Mouse (Mus musculus): ENCODE measurements around the gene Cdkn2d. TPM values are rescaled to one million over a fixed set of nuclear protein-coding genes. Genes with fewer than 3 reads are reported as not detected.

The Cdkn2d gene
- polyA plus RNA-seq, 2 experiments = 74.4 to 116 TPM

- ATAC-seq (ENCODE audit: insufficient read depth) (no peak), DNase-seq (ENCODE audit: low read depth in 3 of 3, low spot score in 3 of 3) (no peak)
- no peak for TF ChIP-seq CTCF (IDR thresholded peaks at IDR 0.05; ENCODE audit: low read depth)
- no peak for TF ChIP-seq EP300 (IDR thresholded peaks at IDR 0.05; ENCODE audit: low read depth)
- Histone ChIP-seq H3K27ac (no peak overlapping the region), H3K36me3 (replicated peaks; ENCODE audit: control insufficient read depth, insufficient read depth, low read depth) (no peaks in the 10 kb centered on the region), H3K4me2 (ENCODE audit: low read depth) (no peak overlapping the region), H3K9ac (replicated peaks) (no peak overlapping the region), H3K4me1 (replicated peaks; ENCODE audit: control insufficient read depth in 2 of 2, insufficient read depth in 2 of 2, low read length in 1 of 2) (peaks cover 22 to 41% of the 10 kb centered on the region in 2 experiments), H3K9me3 (ENCODE audit: control insufficient read depth, low read length) (no peaks in the 10 kb centered on the region), H3K27me3 (ENCODE audit: control insufficient read depth, insufficient read depth, low read length) (no peaks in the 10 kb centered on the region), H3K4me3 (ENCODE audit: insufficient read depth in 1 of 2, low read depth in 2 of 2, low read length in 2 of 2) (no peak overlapping the region)
- 56% methylated on average over 6 of the region's 6 CpGs for WGBS (ENCODE audit: insufficient replicate concordance)
These were observed 27.6 kb upstream of the Cdkn2d start for GRCm38 (mm10) chr9:21318792-21319191.

GRCm38 (mm10) chr9:21316696-21317095, 25.5 kb upstream of the Cdkn2d start:
- ATAC-seq (ENCODE audit: insufficient read depth) (no peak), DNase-seq (ENCODE audit: low read depth in 3 of 3, low spot score in 3 of 3) (no peak)
- H3K27me3 ChIP-seq (ENCODE audit: control insufficient read depth, insufficient read depth, low read length) = peaks cover 10% of the 10 kb centered on the region
- H3K9ac ChIP-seq (replicated peaks) = no peak overlapping the region
- no peak for TF ChIP-seq EP300 (IDR thresholded peaks at IDR 0.05; ENCODE audit: low read depth)
- TF ChIP-seq CTCF (IDR thresholded peaks at IDR 0.05; ENCODE audit: low read depth) = no peak
- H3K4me2 ChIP-seq (ENCODE audit: low read depth) = no peak overlapping the region
- H3K4me1 ChIP-seq (replicated peaks; ENCODE audit: control insufficient read depth in 2 of 2, insufficient read depth in 2 of 2, low read length in 1 of 2) = peaks cover 16 to 38% of the 10 kb centered on the region in 2 experiments
- H3K36me3 ChIP-seq (replicated peaks; ENCODE audit: control insufficient read depth, insufficient read depth, low read depth) = no peaks in the 10 kb centered on the region
- WGBS (ENCODE audit: insufficient replicate concordance) = 47% methylated on average over 7 of the region's 7 CpGs
- no peak overlapping the region for H3K27ac ChIP-seq
- no peaks in the 10 kb centered on the region for H3K9me3 ChIP-seq (ENCODE audit: control insufficient read depth, low read length)
- no peak overlapping the region for H3K4me3 ChIP-seq (ENCODE audit: insufficient read depth in 1 of 2, low read depth in 2 of 2, low read length in 2 of 2)

GRCm38 (mm10) chr9:21315421-21315820, 24.2 kb upstream of the Cdkn2d start:
- Histone ChIP-seq H3K4me1 (replicated peaks; ENCODE audit: control insufficient read depth in 2 of 2, insufficient read depth in 2 of 2, low read length in 1 of 2) (peaks cover 12 to 32% of the 10 kb centered on the region in 2 experiments), H3K4me3 (ENCODE audit: insufficient read depth in 1 of 2, low read depth in 2 of 2, low read length in 2 of 2) (no peak overlapping the region), H3K27me3 (ENCODE audit: control insufficient read depth, insufficient read depth, low read length) (peaks cover 13% of the 10 kb centered on the region), H3K9ac (replicated peaks) (no peak overlapping the region), H3K4me2 (ENCODE audit: low read depth) (no peak overlapping the region), H3K36me3 (replicated peaks; ENCODE audit: control insufficient read depth, insufficient read depth, low read depth) (no peaks in the 10 kb centered on the region), H3K9me3 (ENCODE audit: control insufficient read depth, low read length) (no peaks in the 10 kb centered on the region), H3K27ac (no peak overlapping the region)
- DNase-seq (ENCODE audit: low read depth in 3 of 3, low spot score in 3 of 3) (no peak), ATAC-seq (ENCODE audit: insufficient read depth) (no peak)
- 56% methylated on average over 5 of the region's 5 CpGs for WGBS (ENCODE audit: insufficient replicate concordance)
- TF ChIP-seq EP300 (IDR thresholded peaks at IDR 0.05; ENCODE audit: low read depth) = no peak
- TF ChIP-seq CTCF (IDR thresholded peaks at IDR 0.05; ENCODE audit: low read depth) = no peak

GRCm38 (mm10) chr9:21314367-21315140, 23.3 kb upstream of the Cdkn2d start:
- DNase-seq (ENCODE audit: low read depth in 3 of 3, low spot score in 3 of 3) (peak in 1 of 3 experiments; percentile 56), ATAC-seq (ENCODE audit: insufficient read depth) (peak; percentile 66)
- TF ChIP-seq EP300 (IDR thresholded peaks at IDR 0.05; ENCODE audit: low read depth) = peak; percentile 63
- no peak for TF ChIP-seq CTCF (IDR thresholded peaks at IDR 0.05; ENCODE audit: low read depth)
- Histone ChIP-seq H3K27me3 (ENCODE audit: control insufficient read depth, insufficient read depth, low read length) (peaks cover 13% of the 10 kb centered on the region), H3K4me3 (ENCODE audit: insufficient read depth in 1 of 2, low read depth in 2 of 2, low read length in 2 of 2) (no peak overlapping the region), H3K9ac (replicated peaks) (0 out of 2 replicates have a peak overlapping the region, but pooled peaks have one; percentile 9), H3K4me2 (ENCODE audit: low read depth) (peak overlapping the region; percentile 39; the same call in 1 of the 2 replicates), H3K4me1 (replicated peaks; ENCODE audit: control insufficient read depth in 2 of 2, insufficient read depth in 2 of 2, low read length in 1 of 2) (peaks cover 8 to 28% of the 10 kb centered on the region in 2 experiments), H3K36me3 (replicated peaks; ENCODE audit: control insufficient read depth, insufficient read depth, low read depth) (no peaks in the 10 kb centered on the region), H3K9me3 (ENCODE audit: control insufficient read depth, low read length) (no peaks in the 10 kb centered on the region), H3K27ac (peak overlapping the region; percentile 57)
- WGBS (ENCODE audit: insufficient replicate concordance) = 40% methylated on average over 9 of the region's 9 CpGs

GRCm38 (mm10) chr9:21313394-21313793, 22.2 kb upstream of the Cdkn2d start:
- Histone ChIP-seq H3K9me3 (ENCODE audit: control insufficient read depth, low read length) (no peaks in the 10 kb centered on the region), H3K4me1 (replicated peaks; ENCODE audit: control insufficient read depth in 2 of 2, insufficient read depth in 2 of 2, low read length in 1 of 2) (peaks cover 8 to 24% of the 10 kb centered on the region in 2 experiments), H3K9ac (replicated peaks) (no peak overlapping the region), H3K36me3 (replicated peaks; ENCODE audit: control insufficient read depth, insufficient read depth, low read depth) (no peaks in the 10 kb centered on the region), H3K27ac (no peak overlapping the region), H3K27me3 (ENCODE audit: control insufficient read depth, insufficient read depth, low read length) (peaks cover 13% of the 10 kb centered on the region), H3K4me2 (ENCODE audit: low read depth) (peak overlapping the region; percentile 26; the same call in 1 of the 2 replicates), H3K4me3 (ENCODE audit: insufficient read depth in 1 of 2, low read depth in 2 of 2, low read length in 2 of 2) (no peak overlapping the region)
- TF ChIP-seq CTCF (IDR thresholded peaks at IDR 0.05; ENCODE audit: low read depth) = peak; percentile 99
- peak; percentile 78 for TF ChIP-seq EP300 (IDR thresholded peaks at IDR 0.05; ENCODE audit: low read depth)
- peak; percentile 79 to 82 (median 81) for DNase-seq (ENCODE audit: low read depth in 3 of 3, low spot score in 3 of 3)
- 1% methylated on average over 11 of the region's 11 CpGs for WGBS (ENCODE audit: insufficient replicate concordance)
- ATAC-seq (ENCODE audit: insufficient read depth) = peak; percentile 89

Data from liver, embryonic 14.5 days (tissue).